Mouse (Mus musculus) neural tube, embryonic 14.5 days (tissue): ENCODE measurements around the gene Acaca. TPM values are rescaled to one million over a fixed set of nuclear protein-coding genes. Genes with fewer than 3 reads are reported as not detected.

Experiments used
- ATAC-seq: fragments of 200-750 bp; cut with Nextera tagmentation; 2 replicates; pipeline ENCODE4 v1.8.0; 2017; ENCODE audit warnings: low read depth, mild to moderate bottlenecking, moderate TSS enrichment, moderate library complexity
- H3K27ac ChIP-seq: fragments of 300-500 bp; sonication (generic); 2 replicates; pipeline ENCODE4 v1.5.1; 2014; ENCODE audit warnings: low read depth, mild to moderate bottlenecking, control low read depth, low read length, moderate library complexity, mixed read lengths
- H3K27me3 ChIP-seq: fragments of 300-500 bp; sonication (generic); 2 replicates; pipeline ENCODE4 v1.6.1; 2014; ENCODE audit warnings: low read length; ENCODE audit not compliant: control insufficient read depth, insufficient read depth
- H3K36me3 ChIP-seq: fragments of 300-500 bp; sonication (generic); 2 replicates; pipeline ENCODE4 v1.6.1; 2014; ENCODE audit warnings: low read length, mixed read lengths; ENCODE audit not compliant: control insufficient read depth, insufficient read depth
- H3K4me1 ChIP-seq: fragments of 300-500 bp; sonication (generic); 2 replicates; pipeline ENCODE4 v1.6.1; 2014; ENCODE audit warnings: low read length; ENCODE audit not compliant: control insufficient read depth, insufficient read depth
- H3K4me2 ChIP-seq: fragments of 300-500 bp; sonication (generic); 2 replicates; pipeline ENCODE4 v1.6.1; 2014; ENCODE audit warnings: mild to moderate bottlenecking, low read depth, low read length, control low read depth
- H3K4me3 ChIP-seq: fragments of 300-500 bp; sonication (generic); 2 replicates; pipeline ENCODE4 v1.5.1; 2014; ENCODE audit warnings: low read depth, low read length, control low read depth, mixed read lengths
- H3K9ac ChIP-seq: fragments of 300-500 bp; sonication (generic); replicated peaks from 2 replicates; pipeline ENCODE4 v1.6.1; 2014; ENCODE audit warnings: low read depth, mild to moderate bottlenecking, control low read depth, low read length, mixed read lengths
- H3K9me3 ChIP-seq: fragments of 300-500 bp; sonication (generic); 2 replicates; pipeline ENCODE4 v1.6.1; 2016; ENCODE audit warnings: low read length; ENCODE audit not compliant: control insufficient read depth
- WGBS: fragments of 180-500 bp; shearing (Covaris S2); extraction: QIAGEN DNeasy Blood & Tissue Kit; methylation state at CpG from one replicate; pipeline ENCODE4 v1.1.7; 2014; 5-methylcytosine and 5-hydroxymethylcytosine counted together
- polyA plus RNA-seq: library from polyadenylated mRNA; unstranded; fragments of >200 nt; fragmentation: Nextera tagmentation; extraction: Ambion mirVana; gene quantifications from 2 replicates; pipeline ENCODE4 v1.2.1, GENCODE M21; 2014

Acaca gene
- polyA plus RNA-seq, 1 experiment from 2014 or later = 38.8 TPM

DNA sequence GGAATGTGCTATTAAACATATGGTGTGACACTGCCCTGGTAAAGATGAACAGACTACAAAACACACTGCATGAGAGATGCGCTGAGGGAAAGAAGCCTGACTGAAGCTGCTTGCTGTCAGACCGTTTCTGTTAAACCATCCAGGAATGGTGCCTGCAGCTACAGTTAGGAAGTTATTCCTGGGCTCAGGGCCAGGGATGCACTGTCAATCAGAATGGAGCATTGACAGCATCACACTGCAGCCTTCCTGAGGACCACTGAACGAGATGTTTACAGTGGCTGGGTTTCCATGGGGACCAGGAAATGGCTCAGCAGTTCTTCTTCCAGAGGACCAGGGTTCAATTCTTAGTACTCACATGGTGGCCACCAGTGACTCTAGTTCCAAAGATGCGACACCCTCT lies 280.9 kb downstream of the Acaca start:
- ATAC-seq = no peak
- Histone ChIP-seq H3K9ac (no peak overlapping the region), H3K9me3 (no peaks in the 10 kb centered on the region), H3K4me1 (no peaks in the 10 kb centered on the region), H3K27me3 (no peaks in the 10 kb centered on the region), H3K36me3 (no peaks in the 10 kb centered on the region), H3K4me3 (no peak overlapping the region), H3K4me2 (no peak overlapping the region), H3K27ac (no peak overlapping the region; the same call in 1 of the 2 replicates)
- 59% methylated on average over 4 of the region's 4 CpGs for WGBS

DNA sequence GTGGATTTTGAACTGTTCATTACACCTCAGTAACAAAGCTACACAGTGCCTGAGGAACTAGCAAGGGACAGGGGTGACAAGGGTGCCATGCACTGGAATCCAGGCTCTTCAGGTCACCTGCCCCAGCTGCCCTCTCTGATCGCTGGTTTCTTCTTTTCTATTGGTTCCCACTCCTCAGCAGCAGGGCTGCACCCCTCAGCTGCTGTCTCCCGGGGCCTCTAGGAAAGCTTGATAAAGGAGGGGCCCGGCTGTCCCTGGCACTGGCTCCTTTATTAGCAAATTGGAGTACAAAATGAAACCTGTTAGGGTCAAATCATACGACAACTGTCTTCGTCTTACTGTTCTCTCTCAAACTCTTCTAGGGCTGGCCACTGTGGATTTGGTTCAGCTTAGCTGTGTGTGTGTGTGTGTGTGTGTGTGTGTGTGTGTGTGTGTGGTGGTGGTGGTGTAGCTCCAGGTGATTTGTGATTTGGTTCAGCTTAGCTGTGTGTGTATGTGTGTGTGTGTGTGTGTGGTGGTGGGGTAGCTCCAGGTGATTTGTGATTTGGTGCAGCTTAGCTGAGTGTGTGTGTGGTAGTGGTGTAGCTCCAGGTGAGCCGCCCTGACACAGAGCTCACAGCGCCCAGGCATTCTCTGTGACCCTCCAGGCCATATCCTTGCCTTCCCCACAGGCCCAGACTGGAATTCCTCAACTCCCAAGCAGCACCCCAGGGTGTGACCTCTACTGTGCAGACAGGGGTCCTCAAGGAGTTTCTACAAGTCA lies 281.6 kb downstream of the Acaca start:
- Histone ChIP-seq H3K4me3 (no peak overlapping the region), H3K9ac (no peak overlapping the region), H3K27ac (0 out of 2 replicates have a peak overlapping the region, but pooled peaks have one; percentile 4), H3K9me3 (no peaks in the 10 kb centered on the region), H3K4me1 (no peaks in the 10 kb centered on the region), H3K4me2 (no peak overlapping the region), H3K27me3 (no peaks in the 10 kb centered on the region), H3K36me3 (no peaks in the 10 kb centered on the region)
- ATAC-seq = no peak
- 64% methylated on average over 7 of the region's 7 CpGs for WGBS

DNA sequence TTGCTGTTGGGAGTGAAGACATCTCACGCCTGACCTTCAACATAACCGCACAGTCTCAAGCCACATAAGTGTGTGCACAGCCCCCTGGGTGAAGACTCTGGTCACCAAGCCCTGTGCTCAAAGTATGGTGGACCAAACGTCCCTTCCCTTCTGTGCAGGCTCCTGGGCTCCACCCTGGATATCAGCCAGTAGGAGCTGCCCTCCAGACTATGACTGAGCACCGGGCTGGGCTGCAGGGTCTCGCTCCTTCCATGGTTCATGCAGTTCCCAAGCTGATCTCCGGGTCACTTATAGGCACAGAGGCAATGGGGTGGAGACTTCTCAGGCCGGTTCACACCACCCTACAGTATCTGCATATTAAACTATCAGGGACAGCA lies 282.2 kb downstream of the Acaca start:
- H3K4me3 ChIP-seq = no peak overlapping the region
- H3K36me3 ChIP-seq = no peaks in the 10 kb centered on the region
- no peaks in the 10 kb centered on the region for H3K9me3 ChIP-seq
- no peaks in the 10 kb centered on the region for H3K4me1 ChIP-seq
- no peak overlapping the region for H3K4me2 ChIP-seq
- ATAC-seq = no peak
- no peak overlapping the region for H3K9ac ChIP-seq
- 55% methylated on average over 7 of the region's 7 CpGs for WGBS
- H3K27ac ChIP-seq = 0 out of 2 replicates have a peak overlapping the region, but pooled peaks have one; percentile 4
- no peaks in the 10 kb centered on the region for H3K27me3 ChIP-seq

DNA sequence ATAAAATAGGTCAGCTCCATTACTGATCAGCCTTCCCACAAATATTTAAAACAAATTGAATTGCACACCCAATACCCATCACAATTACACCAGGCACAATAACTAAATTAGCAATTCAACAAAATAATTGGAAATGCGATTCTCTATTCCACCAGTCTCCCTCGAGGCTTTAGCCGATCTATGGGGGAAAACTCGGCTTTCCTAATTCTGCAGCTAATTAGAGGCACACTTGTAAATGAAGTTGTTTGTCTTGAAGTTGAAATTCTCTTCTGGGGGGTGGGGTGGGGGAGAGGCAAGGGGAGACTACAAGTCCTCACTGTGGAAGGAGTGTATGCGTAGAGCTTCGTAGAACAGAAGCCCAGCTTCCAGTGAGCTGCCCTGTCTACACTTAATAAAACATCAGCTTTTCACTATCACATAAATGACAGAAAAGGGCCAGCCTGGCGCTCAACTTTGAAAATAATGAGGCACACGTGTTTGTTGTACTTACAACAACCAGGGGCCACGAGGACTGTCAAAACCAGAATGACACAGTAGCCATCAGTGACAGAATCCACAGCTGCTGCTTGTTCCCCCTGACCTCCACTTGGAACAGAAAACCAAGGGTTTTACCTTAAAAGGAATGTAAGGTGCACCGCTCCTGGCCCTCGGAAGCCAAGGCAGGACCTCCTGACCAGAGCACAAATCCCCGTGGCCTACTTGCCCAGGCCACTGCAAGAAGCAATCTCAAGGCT lies 282.9 kb downstream of the Acaca start:
- Histone ChIP-seq H3K4me3 (no peak overlapping the region), H3K27me3 (no peaks in the 10 kb centered on the region), H3K4me1 (no peaks in the 10 kb centered on the region), H3K27ac (peak overlapping the region; percentile 57; the same call in 1 of the 2 replicates), H3K4me2 (no peak overlapping the region), H3K36me3 (no peaks in the 10 kb centered on the region), H3K9ac (no peak overlapping the region), H3K9me3 (no peaks in the 10 kb centered on the region)
- no peak for ATAC-seq
- 55% methylated on average over 12 of the region's 12 CpGs for WGBS

DNA sequence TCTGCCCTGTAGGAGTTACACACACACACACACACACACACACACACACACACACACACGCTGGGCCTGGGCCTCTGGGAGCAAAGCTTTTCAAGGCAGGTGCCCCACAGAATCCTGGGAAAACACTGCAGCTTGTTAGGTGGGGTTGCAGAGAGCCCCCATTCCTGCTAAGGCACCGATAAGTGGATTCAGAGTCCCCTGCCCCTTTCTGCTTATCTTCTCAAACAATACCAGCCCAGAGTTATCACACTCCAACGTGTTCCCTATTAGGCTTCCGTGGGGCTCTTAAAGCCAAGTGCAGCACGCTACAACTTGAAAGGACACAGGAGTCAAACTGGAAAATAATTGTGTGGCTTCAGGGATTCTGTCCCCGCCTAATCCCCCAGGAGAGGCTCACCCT lies 283.6 kb downstream of the Acaca start:
- Histone ChIP-seq H3K9me3 (no peaks in the 10 kb centered on the region), H3K27me3 (no peaks in the 10 kb centered on the region), H3K36me3 (no peaks in the 10 kb centered on the region), H3K4me3 (no peak overlapping the region), H3K4me2 (no peak overlapping the region), H3K9ac (no peak overlapping the region), H3K4me1 (no peaks in the 10 kb centered on the region), H3K27ac (no peak overlapping the region)
- 79% methylated on average over 6 of the region's 6 CpGs for WGBS
- ATAC-seq = no peak

DNA sequence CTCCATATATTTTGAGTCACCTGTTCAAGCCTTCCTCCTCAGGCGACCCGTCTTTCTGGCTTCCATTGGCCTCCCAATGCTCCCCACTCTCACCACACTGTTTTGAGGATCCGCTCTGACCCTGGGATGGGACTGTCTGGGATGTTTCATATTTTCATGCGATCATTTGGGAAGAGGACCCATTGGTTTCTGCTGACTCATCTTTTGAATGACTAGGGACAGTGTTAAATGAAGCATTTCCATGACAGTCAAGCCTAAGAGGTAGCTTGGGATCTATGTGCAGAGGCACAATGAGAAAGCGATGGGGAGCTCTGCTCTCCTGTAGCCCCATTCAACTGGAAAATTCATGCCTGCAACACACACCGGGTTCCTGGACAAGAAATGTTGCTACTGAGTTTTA lies 291.3 kb downstream of the Acaca start:
- no peaks in the 10 kb centered on the region for H3K36me3 ChIP-seq

DNA sequence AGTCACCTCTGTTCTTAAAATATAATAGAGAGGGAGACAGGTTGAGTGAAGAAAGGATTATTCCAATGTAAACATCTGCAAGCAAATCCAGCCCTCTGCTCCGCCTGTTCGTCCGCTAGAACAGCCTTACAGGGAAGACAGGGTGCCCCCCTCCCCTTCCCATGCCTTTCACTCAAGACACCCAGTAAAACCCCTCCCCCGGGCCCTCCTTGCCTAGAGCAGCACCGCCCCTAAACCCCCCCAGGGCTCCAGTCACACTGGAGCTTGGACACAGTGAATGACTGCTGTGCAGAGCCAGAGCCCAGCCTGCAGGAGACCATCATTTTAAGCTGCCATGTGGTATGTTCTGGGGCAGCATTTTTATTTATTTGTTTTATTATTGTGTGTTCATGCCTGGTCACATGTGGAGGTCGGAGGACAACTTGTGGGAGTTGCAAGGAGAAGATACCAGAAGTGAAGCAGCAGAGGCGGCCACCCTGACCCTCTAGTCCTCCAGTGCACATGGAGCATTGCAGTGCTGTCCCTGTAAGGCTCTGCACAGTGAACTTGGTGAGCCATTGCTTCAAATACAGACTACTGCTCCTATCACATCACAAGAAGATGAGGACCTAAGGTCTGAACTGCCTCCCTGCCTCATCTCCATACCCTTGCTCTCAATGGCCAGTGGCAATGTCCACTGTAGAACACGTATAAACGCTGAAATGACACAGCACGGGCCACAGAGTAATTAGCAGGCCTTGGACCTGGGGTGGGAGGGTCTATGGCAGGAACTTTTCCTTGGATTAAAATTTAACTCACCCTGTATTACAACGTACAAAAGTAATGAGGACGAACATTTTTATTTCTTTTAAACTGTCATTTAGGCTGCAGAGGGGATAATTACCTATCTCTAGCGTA lies 296.5 kb downstream of the Acaca start:
- peaks cover 9% of the 10 kb centered on the region for H3K4me1 ChIP-seq
- no peaks in the 10 kb centered on the region for H3K27me3 ChIP-seq
- no peaks in the 10 kb centered on the region for H3K36me3 ChIP-seq
- H3K27ac ChIP-seq = peak overlapping the region; percentile 52
- H3K9me3 ChIP-seq = no peaks in the 10 kb centered on the region
- no peak overlapping the region for H3K4me2 ChIP-seq
- ATAC-seq = no peak; the same call in 1 of the 2 replicates
- 59% methylated on average over 13 of the region's 13 CpGs for WGBS
- no peak overlapping the region for H3K9ac ChIP-seq
- H3K4me3 ChIP-seq = no peak overlapping the region

More for the DNA sequence above, 291.3 kb downstream of the Acaca start:
- Histone ChIP-seq H3K4me2 (no peak overlapping the region), H3K4me1 (peaks cover 1% of the 10 kb centered on the region), H3K9me3 (no peaks in the 10 kb centered on the region), H3K27me3 (no peaks in the 10 kb centered on the region), H3K27ac (no peak overlapping the region), H3K4me3 (no peak overlapping the region), H3K9ac (no peak overlapping the region)
- 88% methylated on average over 6 of the region's 6 CpGs for WGBS
- ATAC-seq = no peak

DNA sequence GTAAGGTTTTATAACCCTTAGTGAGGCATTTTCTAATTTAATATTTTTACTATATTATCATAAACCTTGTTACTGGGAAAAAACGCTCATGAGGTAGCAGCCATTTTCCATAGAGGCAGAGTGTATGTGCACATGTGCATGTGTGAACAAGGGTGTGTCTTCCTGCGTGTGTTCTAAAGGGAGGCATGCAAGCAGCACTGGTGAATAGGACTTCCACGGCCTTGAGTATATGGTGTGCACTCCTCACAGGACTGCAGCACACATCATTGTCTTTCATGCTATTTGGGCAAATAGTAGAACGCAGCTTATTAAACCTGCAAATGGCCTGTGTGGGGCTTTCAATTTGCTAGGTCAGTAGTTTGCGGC lies 297.1 kb downstream of the Acaca start:
- no peak overlapping the region for H3K27ac ChIP-seq
- H3K27me3 ChIP-seq = no peaks in the 10 kb centered on the region
- H3K4me3 ChIP-seq = no peak overlapping the region
- 73% methylated on average over 5 of the region's 5 CpGs for WGBS
- ATAC-seq = no peak
- H3K36me3 ChIP-seq = no peaks in the 10 kb centered on the region
- H3K9ac ChIP-seq = no peak overlapping the region
- H3K9me3 ChIP-seq = no peaks in the 10 kb centered on the region
- peaks cover 9% of the 10 kb centered on the region for H3K4me1 ChIP-seq
- no peak overlapping the region for H3K4me2 ChIP-seq
